Mouse (Mus musculus) skeletal muscle tissue, postnatal 0 days (tissue): ENCODE results near the gene Lmna. TPM values are rescaled to one million over a fixed set of nuclear protein-coding genes. Genes with fewer than 3 reads are reported as not detected.
A peak's percentile ranks its signal among the peaks of the same experiment; 100 is the strongest.

Source experiments
- microRNA counts: library from miRNA; unstranded; fragments of <30 nt; microRNA quantifications from one replicate; lab custom pipeline; 2015
- microRNA-seq, 2 experiments: library from miRNA; unstranded; fragments of <30 nt; microRNA quantifications; one replicate each; pipeline ENCODE4; 2016
- polyA plus RNA-seq: library from polyadenylated mRNA; unstranded; fragments of >200 nt; fragmentation: Nextera tagmentation; extraction: Ambion mirVana; gene quantifications from 2 replicates; pipeline ENCODE4 v1.2.1, GENCODE M21; 2015

Gene Lmna
- 374 and 437 TPM in 2 replicates for polyA plus RNA-seq

DNA sequence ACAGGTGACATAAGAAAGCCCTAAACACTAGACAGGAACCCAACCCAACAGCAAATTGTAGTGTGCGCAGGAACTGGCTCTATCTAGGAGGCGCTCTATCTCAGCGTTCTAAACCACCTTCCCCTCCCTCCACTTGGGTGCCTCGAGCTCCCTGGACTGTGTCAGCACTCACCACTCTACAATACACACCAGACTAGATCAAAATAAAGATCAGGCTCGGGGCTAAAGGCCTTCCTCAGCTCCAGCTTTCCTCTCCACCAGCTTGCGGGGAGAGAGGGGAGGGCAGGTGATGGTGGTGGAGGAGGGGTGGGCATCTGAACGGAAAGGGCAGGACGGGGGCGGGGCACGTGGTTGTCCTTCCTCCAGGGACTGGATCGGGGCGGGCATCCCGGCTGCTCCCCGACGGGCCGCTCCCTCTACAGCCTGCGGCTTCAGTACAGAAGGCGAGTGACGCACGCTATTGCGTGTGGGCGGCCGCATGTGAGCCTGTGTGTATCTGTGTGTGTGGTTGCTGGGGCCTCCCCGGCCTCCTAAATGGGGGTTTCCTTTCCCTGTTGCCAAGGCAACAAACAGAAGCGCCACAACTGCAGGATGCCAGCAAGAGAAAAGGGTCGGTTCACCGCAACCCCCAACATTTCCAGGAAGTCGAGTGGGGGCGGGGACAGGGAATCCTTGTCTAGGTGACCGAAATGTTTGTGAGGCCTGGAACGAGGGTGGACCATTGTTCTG lies at the start of gene Lmna:
Gene Lmna, minus strand, starts transcription at position 265 of the 729 bp plus-strand sequence.

DNA sequence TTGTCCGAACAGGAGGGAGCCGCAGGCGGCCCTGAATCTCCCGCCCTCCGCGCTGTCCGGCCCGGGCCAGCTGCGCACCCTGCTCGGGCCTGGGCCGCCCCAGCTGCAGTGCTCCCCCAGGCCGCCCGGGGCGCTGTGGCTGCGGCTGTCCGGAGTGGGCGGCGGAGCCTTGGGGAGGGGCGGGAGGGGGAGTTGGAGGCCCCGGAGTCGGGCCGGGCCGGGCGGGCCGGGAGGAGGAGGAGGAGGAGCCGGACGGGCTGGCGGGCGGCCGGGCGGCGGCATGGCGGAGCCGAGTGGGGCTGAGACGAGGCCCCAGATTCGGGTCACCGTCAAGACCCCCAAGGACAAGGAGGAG lies 43.7 kb upstream of the Lmna start, which contains the start of gene Ubqln4:
Gene Ubqln4, plus strand, starts transcription at position 234 of the 355 bp plus-strand sequence.

DNA sequence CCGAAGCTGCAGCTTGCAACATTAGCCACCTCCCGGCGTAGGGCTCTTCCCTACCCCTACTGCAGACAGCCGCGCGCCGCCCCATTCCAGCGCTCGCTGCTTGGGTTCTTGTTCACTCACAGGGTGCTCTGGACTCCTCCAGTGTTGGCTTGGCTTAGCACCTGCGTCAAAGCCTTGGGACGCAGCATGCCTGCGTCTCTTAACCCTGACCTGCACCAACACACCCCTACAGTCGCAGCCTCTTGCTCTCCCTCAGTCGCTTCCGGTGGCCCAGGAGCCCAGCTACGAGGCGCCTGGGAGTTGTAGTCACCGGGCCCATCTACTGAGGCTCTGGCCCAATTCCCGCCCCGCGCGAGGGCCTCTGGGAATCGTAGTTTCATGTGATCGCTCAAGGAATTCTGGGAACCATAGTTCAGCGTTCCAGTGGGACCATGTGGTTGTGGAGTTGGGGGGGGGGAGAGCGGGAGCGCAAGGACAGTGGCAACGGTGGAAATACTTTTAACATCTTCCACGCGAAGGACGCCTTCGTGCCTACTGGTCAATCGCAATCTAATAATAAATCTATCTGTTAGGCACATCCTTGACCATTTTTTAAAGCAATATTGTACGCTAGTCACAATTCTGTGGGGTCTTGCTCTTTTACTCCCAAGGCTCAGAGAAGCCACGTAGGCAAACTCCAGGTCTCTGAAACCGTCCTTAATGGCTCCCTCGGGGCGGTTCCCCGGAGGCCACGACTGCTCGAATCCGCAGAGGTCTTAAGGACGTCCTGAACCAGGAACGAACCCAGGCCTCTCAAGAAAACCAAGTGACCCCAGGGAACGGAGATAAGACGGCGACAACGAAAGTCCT lies 43.1 kb upstream of the Lmna start, which contains the start of gene Lamtor2:
Gene Lamtor2, minus strand, starts transcription at position 399 of the 849 bp plus-strand sequence.

DNA sequence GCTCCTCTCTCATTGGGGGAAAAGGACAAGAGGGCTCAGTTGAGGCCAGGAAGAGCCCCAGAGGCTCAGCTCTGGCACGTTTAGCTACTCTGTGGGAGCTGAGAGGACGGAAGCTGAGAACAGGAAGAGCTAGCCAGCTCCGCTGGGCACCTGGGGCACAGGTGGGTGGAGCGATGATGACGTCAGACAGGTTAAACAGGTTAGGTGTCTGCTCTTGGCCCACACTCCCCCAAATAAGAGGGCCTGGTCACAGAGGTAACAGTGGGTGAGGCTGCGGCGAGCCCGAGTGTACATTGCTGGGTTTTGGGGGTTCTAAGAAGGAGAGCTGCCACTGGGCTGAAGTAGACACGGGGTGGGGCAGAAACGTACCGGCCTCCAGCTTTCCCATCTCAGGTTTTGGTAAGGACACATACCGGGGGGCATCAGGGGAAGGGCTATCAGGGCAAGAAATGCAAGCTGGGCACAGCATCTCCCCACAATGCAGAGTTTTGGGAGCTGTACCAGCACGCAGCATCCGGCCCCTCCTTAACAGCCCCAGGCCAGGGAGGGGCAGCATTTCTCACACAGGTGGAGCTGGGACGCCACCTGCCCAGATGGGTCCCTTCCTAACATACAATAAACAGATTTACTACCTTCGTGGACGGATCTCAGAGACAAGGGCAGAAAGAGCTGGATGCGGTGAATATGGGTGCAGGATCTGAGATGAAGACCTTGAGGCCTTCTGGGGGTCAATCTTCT lies 38.6 kb upstream of the Lmna start, which contains the start of gene Rab25:
Gene Rab25, minus strand, starts transcription at position 121 of the 738 bp plus-strand sequence.

DNA sequence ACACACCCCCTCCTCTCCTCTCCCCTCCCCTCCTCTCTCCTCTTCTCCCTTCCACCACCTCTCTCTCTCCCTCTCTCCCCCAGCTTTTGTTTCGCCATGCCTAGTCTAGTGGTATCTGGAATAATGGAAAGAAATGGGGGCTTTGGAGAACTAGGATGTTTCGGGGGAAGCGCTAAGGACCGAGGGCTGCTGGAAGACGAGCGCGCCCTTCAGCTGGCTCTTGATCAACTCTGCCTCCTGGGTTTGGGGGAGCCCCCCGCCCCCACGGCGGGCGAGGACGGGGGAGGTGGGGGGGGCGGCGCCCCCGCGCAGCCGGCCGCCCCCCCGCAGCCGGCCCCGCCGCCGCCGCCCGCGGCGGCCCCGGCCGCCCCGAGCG lies 22.5 kb upstream of the Lmna start, which contains the start of gene Mex3a:
Gene Mex3a, plus strand, starts transcription at position 97 of the 376 bp plus-strand sequence.

DNA sequence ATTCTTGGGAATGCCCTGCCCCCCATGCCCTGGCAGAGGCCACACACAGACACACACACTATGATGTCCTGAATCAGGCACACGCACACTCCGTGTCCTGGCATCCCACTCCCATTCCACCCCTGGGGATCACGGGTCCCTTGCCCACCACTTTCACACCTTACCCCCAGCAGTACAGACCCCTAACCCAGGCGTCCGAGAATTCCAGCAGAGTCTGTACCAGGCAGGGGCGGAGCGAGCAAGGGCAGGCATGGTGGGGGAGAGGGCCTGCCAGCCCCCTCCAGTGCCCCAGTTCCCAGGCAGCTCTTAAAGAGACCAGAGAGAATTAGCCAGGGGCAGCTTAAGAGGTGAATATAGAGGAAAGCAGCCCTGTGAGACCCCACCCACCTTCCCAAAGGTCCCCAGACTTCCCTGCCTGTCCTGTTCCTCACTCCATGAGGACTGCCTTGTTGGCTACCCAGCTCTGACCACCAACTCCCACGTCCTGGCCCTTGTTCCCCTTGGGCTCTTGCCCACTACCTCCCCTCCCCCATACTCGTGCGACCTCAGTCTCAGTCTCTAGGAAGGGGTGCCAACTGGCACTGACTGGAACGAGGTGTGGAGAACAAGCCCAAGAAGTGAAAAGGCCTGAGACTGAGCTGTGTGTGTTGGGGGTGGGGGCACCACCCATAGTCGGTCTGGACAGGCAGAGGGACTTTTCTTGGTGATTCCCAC lies 48.6 kb downstream of the Lmna start, which contains the start of gene Sema4a:
Gene Sema4a, minus strand, starts transcription at position 200 of the 714 bp plus-strand sequence.

MicroRNA genes within 50 kb of the gene (microRNA counts, 519-probe panel; counts per million panel counts)
- 296 counts per million, percentile 58 among the panel's probes with 10 or more counts for microRNA mmu-miR-1905 (lab: Ali Mortazavi, UCI)

Small RNA genes within 50 kb of the gene (microRNA-seq; reads per million reads assigned to microRNA genes)
- 0 reads per million in 2 experiments for gene Mir1905
- 0 reads per million in 2 experiments for gene Mir7011

Other genes starting within 250 kb of the Lmna start
- 0.13 TPM in 1 of 2 replicates, not detected in the other for gene Gm38392, start 222.7 kb downstream of the Lmna start, polyA plus RNA-seq
- 15.6 and 19.1 TPM in 2 replicates for gene Tsacc, start 213.0 kb downstream of the Lmna start, polyA plus RNA-seq
- 249 and 260 TPM in 2 replicates for gene Cct3, start 212.8 kb downstream of the Lmna start, polyA plus RNA-seq
- 94.0 and 119 TPM in 2 replicates for gene Glmp, start 184.9 kb downstream of the Lmna start, polyA plus RNA-seq
- gene Tmem79, start 173.8 kb downstream of the Lmna start, polyA plus RNA-seq: 1.2 and 2.7 TPM in 2 replicates
- 20.1 and 21.9 TPM in 2 replicates for gene Smg5, start 173.7 kb downstream of the Lmna start, polyA plus RNA-seq
- 2.0 and 2.7 TPM in 2 replicates for gene Paqr6, start 145.4 kb downstream of the Lmna start, polyA plus RNA-seq
- not detected in 2 replicates for gene Bglap3, start 137.2 kb downstream of the Lmna start, polyA plus RNA-seq
- gene Bglap2, start 131.3 kb downstream of the Lmna start, polyA plus RNA-seq: not detected in 2 replicates
- gene Bglap, start 125.5 kb downstream of the Lmna start, polyA plus RNA-seq: not detected in 2 replicates
- 48.7 and 61.8 TPM in 2 replicates for gene Pmf1, start 99.6 kb downstream of the Lmna start, polyA plus RNA-seq
- 7.8 and 9.0 TPM in 2 replicates for gene Slc25a44, start 84.8 kb downstream of the Lmna start, polyA plus RNA-seq
- gene Sema4a, start 48.8 kb downstream of the Lmna start, polyA plus RNA-seq: 1.8 and 3.0 TPM in 2 replicates
- 2.9 TPM in 2 replicates for gene Mex3a, start 22.4 kb upstream of the Lmna start, polyA plus RNA-seq
- 0.22 and 4.9 TPM in 2 replicates for gene Rab25, start 38.3 kb upstream of the Lmna start, polyA plus RNA-seq
- gene Lamtor2, start 43.1 kb upstream of the Lmna start, polyA plus RNA-seq: 99.9 and 111 TPM in 2 replicates
- gene Ubqln4, start 43.8 kb upstream of the Lmna start, polyA plus RNA-seq: 23.9 and 24.8 TPM in 2 replicates
- 123 and 159 TPM in 2 replicates for gene Ssr2, start 65.9 kb upstream of the Lmna start, polyA plus RNA-seq
- gene Arhgef2, start 96.0 kb upstream of the Lmna start, polyA plus RNA-seq: 78.9 and 79.6 TPM in 2 replicates
- gene Rxfp4, start 143.2 kb upstream of the Lmna start, polyA plus RNA-seq: not detected in 2 replicates
- 32.3 and 34.5 TPM in 2 replicates for gene Khdc4, start 175.8 kb upstream of the Lmna start, polyA plus RNA-seq
- 49.5 and 51.0 TPM in 2 replicates for gene Rit1, start 206.9 kb upstream of the Lmna start, polyA plus RNA-seq